In the genomic region with DNA sequence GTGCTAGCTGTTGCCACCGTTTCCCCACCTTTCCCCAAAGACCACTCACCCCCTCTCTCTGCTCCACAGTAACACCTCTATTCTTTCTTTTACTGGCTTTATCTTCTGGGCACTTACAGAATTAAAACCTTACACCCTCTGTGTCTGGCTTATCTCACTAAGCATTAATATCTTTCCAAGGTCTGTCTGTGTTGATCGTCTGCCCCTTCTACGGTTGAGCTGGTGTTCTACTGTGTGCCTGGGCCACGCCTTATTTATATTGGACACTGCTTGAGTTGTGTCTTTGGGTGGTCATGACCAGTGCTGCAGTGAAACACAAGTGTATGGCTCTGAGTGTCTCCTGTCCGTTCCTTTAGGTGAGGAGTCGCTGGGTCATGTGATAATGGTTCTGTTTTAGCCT, we compare ENCODE assay signal across 17 mouse cellular contexts.
"Had no signal": no experiment of that assay in that cellular context is flagged by ENCODE, and none has a peak within 500 bp of the region (broad histone marks: within the 10 kb centered on the region; RNA-seq: fewer than 3 reads in every experiment).

No protein-coding gene starts in this region.

- H3K9me3 ChIP-seq: megakaryocyte, embryonic 14.5 days had no signal

- H3K27ac ChIP-seq: kidney, postnatal 0 days; layer of hippocampus, adult 2 months; macrophage had no signal

- H3K9ac ChIP-seq: lung, embryonic 14.5 days had no signal

- ATAC-seq: inflammation-experienced regulatory T-cells, adult 6 months; intestine, embryonic 16.5 days; lung, postnatal 0 days had no signal

- H3K4me2 ChIP-seq: lung, embryonic 14.5 days; midbrain, embryonic 11.5 days had no signal

- DNase-seq: kidney, adult 2 months; kidney, postnatal 25 days; layer of hippocampus, adult 9-11 months; lung, embryonic 14.5 days; midbrain, embryonic 14.5 days; right cerebral cortex, adult 18-20 months; right cerebral cortex, postnatal 25 days; thymus, adult 18-20 months; thymus, postnatal 4 days had no signal

- H3K4me3 ChIP-seq: layer of hippocampus, adult 2 months; megakaryocyte, embryonic 14.5 days had no signal

- H3K4me1 ChIP-seq: megakaryocyte, embryonic 14.5 days had no signal
